Mouse (Mus musculus): Measurements from ENCODE around the gene Rnf145.

GRCm38 (mm10) chr11:44612681-44613410, 94.1 kb downstream of the Rnf145 start:
- TF ChIP-seq GATA1 (IDR thresholded peaks at IDR 0.05; ENCODE audit: low read length) = no peak
- TF ChIP-seq TAL1 (IDR thresholded peaks at IDR 0.05; ENCODE audit: low read length) = no peak
